Mouse (Mus musculus) bone marrow macrophage, adult 2 months (primary cell): ENCODE data around the gene Efcab12.

Experiments used
- CTCF ChIP-seq: IDR thresholded peaks from 2 replicates; pipeline ENCODE4 v1.5.1; 2012; ENCODE audit warnings: low read depth, mild to moderate bottlenecking, low read length, moderate library complexity
- POLR2A ChIP-seq: IDR thresholded peaks from 2 replicates; pipeline ENCODE4 v1.6.1; 2012; ENCODE audit warnings: mild to moderate bottlenecking, low read depth, low read length, borderline replicate concordance

GRCm38 (mm10) chr6:115801811-115802210, 36.4 kb downstream of the Efcab12 start:
- TF ChIP-seq POLR2A: no peak
- no peak for TF ChIP-seq CTCF
